Mouse (Mus musculus) adrenal gland, postnatal 25 days (tissue): ENCODE data around the gene Ntn5. TPM values are rescaled to one million over a fixed set of nuclear protein-coding genes. Genes with fewer than 3 reads are reported as not detected.
"Not testable (repeated sequence)": the region's sequence is repeated elsewhere in the genome, so short reads cannot be mapped to it uniquely, and the experiment has no call there.

Experiments
- DNase-seq: peaks from one replicate; pipeline ENCODE4 v3.0.0; 2021; ENCODE audit warnings: mixed read lengths
- long read RNA-seq: library from polyadenylated mRNA; stranded (forward); transcript quantifications from one replicate; pipeline ENCODE4 v2.0.0, GENCODE M21; 2021
- total RNA-seq: library from RNA; stranded (reverse); gene quantifications from 2 replicates; pipeline ENCODE4 v1.2.3, GENCODE M21; 2021

The Ntn5 gene
- not detected in 2 replicates for total RNA-seq
- long read RNA-seq = 0 reads

DNA sequence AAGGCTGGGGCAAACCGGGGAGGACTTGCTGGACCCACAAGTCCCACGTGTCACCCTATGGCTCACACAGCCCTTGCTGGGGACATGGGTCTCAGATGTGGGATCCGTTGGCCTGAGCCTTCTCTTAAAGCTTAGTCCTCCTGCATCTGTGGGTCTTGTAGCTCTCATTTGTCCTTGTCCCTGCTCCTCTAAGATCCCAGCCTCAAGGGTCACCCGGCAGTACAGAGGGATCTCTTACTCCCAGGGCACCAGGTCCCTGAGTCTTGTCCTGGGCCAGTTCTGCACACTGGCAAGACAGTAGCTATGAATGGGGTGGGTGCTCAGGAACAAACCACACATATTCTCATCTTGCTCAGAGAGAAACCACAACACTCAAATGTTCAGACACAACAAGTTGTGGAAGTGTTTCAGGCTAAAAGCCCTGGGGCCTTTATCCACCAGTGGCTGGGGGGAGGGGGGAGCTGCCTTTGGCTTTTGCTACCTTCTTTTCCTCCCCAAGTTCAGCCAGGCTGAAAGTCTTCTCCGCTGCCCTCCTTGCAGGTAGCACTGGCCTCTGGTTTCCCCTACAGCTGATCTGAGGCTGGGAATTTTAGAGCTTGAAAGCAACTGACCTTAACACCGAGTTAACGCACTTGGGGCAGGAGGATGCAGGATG lies at the start of gene Ntn5:
TSS of gene Ntn5 (plus strand) at position 627 of the 655 bp plus-strand sequence.
- DNase-seq = no peak

DNA sequence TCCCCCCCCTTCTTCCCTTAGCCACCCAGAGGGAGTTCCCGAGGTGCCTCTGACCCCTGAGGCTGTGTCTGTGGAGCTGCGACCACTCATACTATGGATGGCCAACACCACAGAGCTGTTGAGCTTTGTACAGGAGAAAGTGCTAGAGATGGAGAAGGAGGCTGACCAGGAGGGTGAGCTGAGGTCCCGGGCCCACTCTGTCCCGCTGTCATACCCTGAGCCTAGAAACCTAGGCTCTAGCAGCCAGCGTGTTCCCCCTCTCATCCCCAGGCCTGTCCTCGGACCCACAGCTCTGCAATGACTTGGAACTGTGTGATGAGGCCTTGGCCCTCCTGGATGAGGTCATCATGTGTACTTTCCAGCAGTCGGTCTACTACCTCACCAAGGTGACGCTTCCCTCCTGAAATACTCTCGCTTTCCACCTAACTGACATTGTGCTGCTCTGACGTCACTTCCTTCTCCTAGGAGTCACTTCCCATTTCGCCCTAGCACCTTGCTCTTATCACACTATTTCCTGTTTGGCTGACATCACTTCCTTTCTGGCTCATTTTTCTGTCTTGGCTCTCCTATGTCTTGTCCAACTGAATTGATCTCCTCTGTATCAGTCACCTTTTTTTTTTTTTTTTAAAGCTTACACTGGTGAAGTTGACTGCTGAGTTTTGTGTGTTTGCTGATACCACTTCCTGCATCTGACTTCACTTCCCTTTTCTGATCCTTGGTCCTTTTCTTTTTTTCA lies 48.7 kb upstream of the Ntn5 start:
- DNase-seq = no peak

DNA sequence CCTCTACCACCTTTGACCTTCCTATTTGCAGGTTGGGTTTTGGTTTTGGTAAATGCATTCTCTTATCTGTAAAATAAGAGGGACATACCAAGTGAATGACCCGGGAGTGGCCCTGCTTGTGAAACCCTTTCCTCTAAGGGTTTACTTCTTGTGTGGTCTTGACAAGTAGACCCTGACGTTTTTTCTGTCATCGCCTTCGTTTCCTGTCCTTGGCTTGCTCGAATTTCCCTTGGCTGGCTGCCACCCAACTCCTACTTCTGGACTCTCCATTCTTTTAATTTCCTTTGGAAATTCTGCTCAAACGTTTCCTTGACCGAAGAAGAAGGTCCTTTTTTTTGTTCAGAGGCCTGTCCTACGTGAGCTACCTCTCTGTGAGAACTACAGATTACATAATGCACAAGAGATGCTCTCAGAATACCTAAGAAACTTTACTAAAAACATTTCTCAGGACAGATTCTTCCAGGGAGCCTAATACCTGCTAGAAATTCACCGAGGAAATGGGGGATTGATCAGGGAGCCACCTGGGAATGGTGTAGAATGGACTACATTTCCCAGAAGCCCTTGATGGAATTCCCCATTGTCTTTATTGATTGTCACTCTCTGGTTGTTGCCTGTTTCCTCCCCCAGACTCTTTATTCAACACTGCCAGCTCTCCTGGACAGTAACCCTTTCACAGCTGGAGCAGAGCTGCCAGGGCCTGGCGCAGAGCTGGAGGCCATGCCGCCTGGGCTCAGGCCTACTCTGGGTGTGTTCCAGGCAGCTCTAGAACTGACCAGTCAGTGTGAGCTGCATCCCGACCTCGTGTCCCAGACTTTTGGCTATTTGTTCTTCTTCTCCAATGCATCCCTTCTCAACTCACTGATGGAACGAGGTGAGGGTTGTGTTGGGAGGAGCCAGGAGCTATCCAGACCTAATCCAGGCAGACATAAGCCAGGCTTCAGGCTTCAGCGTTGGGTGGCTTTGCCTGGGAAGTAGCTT lies 47.8 kb upstream of the Ntn5 start:
- DNase-seq = peak; percentile 69

DNA sequence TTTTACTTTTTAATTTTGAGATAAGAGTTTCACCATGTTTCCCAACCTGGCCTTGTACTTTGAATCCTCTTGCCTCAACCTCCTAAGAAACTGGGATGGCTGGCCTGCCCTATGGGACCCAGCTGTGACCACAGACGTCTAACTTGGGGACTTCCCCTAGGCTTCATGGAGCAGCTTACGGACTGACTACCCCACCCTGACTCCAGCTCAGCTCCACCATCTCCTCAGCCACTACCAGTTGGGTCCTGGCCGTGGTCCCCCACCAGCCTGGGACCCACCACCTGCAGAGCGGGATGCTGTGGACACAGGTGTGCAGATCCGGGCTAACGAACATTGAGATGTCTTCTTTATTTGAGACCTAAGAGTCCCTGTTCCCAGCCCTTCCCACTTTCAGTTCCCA lies 46.1 kb upstream of the Ntn5 start:
- DNase-seq = no peak

DNA sequence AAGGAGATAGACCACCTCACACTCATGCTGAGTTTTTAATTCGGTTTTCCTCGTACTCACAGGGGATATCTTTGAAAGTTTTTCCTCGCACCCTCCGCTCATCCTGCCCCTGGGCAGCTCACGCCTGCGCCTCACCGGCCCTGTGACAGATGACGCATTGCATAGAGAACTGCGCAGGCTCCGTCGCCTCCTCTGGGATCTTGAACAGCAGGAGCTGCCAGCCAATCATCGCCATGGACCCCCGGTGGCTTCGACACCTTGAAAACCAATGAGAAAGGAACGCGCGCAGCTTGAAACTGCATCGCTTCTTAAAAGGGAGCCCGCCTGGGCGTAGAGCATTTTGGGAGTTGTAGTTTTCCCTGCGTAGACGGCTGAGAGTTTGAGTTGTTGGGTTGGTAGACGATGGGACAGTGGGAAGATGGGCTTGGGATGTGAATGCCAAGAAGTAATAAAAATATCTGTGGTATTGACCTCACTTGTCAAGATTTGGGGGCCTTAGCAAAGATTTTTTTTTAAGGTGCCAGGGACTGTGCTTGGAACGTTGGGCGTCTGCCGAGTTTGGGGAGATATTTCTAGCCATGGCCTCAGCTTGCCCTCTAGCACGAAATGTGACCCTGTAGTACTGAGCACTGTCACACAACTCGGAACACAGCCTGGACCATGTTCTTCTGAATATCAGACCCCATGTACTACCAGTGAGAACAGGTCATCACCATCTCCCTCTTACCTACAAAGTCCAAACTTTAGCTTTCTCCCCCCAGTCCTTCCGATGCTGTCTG lies 45.0 kb upstream of the Ntn5 start:
- peak; percentile 92 for DNase-seq

DNA sequence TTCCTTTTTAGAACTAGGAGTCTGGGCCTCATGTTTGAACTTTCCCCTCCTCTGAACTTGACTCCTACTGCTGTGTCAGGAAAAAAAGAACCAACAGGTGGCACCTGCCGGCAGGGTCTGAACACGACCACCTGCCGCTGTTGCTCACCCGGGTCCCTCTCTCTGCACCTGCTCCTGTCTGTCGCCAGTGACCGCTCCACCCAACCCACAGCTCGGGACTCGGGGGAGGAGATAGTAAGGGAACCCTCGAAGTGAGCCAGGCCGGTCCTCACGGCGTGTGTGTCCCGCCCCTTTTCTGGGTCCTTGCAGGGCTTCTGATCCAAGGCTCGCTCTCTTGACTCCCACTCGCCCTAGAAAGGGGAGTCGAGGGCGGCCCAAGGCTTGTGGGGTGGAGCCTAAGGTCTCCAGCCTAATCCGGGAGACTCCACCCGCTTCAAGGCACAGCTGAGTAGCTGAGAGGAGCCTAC lies 44.2 kb upstream of the Ntn5 start, which contains the start of gene Mamstr:
TSS of gene Mamstr (plus strand) at position 417 of the 467 bp plus-strand sequence.
- no peak for DNase-seq

DNA sequence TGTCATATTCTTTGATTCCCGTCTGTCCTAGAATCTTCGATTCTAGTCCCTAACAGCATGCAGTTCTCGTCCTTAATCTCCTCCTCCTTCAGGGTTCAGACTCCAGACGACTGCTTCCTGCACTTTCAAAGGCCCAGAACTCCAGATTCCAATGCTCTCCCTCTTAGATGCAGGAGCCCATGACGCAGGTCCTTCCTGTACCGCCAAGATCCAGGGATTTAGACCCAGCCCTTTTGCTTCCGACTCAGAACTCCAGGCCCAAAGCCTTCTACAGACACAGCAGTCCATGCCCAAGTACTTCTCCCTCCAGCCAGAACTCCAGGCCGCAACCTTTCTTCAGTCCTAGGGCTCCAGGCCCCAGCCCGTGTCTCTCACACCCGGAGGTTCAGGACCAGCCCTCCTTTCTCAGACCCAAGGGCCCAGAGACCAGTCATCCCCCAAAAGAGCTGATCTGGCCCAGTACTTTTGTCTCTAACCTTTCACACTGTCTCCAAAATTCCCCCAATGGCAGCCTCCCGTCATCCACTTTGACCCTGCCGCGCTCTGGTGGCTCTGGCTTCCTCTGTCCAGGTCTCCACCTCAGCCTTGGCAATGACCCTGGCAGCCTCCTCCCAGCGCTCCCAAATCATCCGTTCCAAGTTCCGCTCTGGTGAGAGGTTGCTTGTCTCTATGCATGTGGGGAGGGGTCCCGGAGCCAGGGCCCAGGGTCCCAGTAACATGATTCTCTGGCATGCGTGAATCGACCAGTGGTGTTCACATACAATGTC lies 43.4 kb upstream of the Ntn5 start:
- DNase-seq = no peak

DNA sequence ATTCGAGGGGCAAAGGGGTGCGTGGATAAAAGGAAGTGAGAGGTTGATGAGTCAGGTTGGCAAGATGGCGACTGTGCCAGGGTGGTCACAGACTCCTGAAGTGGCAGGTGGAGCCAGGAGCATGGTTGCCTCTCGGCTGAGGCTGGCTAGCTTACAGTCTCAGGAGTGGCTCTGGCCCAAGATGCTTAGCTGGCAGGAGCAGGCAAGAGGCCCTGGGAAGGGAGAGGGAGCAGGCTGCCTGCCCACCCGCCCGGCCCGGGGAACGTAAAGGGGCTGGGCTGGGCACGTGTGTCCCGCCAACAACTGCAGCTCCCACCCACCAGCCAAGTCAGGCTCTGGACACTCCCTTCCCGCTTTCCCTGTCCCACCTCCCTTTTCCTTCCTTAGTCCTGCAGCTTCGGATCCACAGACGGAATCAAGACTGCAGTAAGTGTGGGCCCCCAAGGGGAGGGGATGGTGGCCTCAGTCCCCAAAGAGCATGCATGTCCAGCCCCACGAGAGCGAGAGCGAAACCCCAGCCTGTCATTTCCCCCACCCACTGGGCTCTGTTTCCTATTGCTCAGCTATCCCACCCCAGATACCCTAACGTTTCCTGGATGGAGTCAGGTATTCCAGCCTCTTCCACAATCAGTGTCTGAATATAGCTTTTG lies 42.3 kb upstream of the Ntn5 start:
- DNase-seq = no peak

DNA sequence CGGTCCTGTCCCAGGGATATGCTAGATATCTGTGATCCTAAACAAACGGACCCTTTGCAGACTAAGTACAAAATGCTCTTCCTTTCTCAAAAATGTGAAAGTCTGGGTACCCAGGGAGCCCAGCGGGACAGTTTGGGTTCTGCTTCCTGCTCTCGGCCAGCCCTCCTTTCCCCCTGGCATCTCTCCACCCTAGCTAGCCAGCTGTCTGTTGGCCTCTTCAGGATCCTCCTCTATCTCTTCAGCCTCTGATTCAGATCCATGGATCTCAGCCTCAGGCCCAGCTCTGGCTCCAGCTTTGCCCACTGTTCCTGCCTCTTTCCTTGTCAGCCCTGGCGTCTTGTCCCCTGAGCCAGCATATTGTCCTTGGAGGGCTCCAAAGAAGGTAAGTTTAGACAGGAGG lies 41.7 kb upstream of the Ntn5 start:
- DNase-seq = no peak

DNA sequence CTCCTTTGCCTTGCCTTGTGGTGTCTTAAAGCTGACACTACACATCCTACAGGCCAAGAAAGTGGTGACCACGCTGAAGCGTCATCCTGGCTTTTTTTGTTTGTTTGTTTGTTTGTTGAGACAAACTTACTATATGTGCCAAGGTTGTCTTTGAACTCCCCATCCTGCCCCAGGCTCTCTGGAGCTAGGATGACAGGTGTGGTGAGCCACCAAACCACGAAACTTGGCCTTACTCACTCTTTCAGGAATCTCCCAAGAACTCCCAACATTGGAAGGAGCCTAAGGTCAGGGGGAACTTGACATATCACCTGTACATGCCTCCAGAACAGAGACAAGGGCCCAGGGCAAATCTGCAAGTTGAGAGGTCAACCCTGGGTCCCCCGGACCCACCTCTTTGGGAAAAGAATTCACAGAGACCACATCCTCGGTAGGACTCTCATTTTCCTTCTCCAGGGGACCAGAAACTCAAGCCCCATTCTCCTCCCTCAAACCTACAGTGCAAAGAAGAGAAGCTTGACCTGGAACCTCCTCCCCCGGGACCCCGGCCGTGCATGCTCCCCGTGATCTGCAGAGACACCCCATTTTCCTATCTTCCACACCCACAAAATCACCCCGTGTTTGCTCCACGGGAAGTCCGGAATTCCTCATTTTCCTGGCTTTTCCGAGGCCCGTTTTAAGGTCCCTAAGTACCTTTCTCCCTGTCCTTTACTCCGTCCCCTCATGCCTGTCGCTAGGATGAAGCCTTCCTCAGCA lies 41.1 kb upstream of the Ntn5 start:
- no peak for DNase-seq

DNA sequence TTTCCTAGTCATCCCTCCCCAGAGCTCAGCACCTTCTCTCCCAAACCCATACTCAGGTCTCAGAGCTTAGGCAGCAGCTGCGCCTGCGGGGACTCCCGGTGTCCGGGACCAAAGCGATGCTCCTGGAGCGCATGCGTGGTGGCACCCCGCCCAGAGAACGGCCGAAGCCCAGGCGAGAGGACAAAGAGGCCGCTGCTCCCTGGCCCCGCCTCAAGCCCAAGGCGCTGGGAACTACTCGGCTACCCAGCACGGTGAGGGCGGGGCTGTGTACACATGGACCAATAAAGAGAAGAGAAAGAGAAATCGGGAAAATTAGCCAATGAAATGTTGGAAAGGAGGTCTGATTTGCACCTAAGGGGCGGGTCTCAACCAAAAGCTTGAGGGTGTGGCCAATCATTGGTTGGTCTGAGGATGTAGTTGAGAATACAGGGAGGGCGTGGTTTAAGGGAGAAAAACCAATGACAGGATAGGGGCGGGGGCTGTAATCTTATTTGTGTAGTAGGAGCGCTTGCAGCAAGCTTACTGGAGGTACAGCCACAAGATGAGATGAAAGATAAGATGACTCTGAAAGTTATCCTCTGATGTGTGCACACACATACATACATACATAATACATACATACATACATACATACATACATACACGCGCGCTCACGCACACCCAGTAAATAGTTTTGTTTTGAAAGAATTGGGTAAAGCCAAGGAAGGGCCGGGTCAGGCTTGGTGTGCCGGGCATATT lies 40.2 kb upstream of the Ntn5 start:
- peak; percentile 96 for DNase-seq

DNA sequence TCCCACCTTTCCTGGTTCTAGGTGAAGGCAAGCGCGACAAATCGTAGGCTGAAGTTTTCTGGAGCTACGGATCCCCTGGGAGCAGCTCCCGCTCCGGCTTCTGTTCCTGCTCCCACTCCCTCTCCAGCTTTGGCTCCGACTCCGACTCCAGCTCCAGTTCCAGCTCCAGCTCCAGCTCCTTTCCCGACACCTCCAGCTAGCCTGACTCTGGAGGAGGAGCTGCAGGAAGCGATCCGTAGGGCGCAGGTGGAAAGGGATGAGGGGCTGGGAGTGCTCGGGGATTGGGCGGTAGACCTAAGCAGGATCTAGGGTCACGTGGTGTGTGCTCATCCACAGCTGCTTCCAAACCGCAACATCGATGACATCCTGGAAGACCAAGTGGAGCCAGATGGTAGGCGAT lies 39.6 kb upstream of the Ntn5 start:
- no peak for DNase-seq

DNA sequence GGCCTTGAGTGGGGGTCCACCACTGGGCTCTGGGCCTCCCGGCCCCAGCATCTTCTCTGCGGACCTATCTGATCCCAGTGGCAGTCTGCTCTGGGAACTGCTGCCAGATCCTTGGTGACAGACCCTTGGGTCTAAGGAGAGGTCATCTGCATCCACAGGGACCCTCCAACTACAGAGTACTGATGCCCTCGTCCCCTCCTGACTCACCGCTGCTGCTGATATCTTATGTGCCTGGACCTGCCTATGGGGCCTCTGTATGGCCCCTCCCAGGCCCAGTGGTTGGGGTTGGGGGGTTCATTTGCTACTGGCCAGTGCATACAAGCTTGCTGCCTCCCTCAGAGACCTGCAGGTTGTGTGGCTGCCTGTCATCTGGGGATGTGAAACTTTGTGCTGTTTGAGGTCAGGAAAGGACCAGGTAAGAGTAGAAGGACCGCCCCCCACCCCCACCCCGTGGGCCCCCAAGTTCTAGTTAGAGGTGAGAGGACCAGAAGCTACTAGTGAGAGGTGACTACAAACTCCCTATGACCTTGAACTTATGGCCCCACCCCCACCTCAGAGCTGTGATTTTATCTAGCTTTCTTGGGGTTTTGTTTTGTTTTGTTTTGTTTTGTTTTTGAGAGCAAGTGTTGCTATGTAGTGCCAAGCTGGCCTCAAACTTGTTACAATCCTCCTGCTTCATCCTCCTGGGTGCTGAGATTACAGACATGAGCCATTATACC lies 38.8 kb upstream of the Ntn5 start:
- no peak for DNase-seq

DNA sequence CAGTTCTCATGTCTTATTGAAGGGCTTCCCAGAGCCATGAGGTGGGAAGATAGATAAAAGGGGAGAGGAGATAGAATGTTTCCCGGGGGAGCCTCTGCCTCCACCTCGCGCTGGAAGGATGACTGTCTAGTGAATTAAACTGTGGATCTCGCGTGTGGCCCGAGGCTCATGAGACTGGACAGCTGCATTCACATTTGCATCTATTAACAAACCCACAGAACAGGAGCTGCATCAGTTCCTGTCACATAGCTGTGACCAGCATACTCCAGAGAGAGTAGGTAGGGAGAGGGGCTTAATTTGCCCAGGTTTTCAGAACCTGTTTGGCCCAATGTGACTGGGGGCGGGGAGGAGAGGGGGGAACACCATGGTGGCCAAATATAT lies 38.2 kb upstream of the Ntn5 start:
- DNase-seq = no peak

DNA sequence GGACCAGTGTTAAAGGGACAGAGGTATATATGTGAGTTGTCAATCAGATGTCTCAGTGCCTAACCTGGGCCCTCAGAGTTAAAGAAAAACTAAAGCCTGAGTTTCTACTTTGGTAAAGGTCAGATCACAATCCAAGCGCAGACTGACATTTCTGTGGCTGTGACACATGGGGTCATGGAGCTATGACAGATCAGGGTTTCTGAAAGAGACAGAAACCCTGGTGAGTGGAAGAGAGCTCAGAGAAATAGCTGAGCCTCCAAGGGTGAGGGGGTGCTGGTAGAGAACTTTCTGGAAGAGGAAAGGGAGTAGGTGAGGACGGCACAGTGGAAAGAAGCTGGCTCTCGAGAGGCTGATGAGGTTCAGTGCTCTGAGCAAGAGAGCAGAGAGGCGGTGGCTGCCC lies 37.2 kb upstream of the Ntn5 start:
- DNase-seq = no peak

DNA sequence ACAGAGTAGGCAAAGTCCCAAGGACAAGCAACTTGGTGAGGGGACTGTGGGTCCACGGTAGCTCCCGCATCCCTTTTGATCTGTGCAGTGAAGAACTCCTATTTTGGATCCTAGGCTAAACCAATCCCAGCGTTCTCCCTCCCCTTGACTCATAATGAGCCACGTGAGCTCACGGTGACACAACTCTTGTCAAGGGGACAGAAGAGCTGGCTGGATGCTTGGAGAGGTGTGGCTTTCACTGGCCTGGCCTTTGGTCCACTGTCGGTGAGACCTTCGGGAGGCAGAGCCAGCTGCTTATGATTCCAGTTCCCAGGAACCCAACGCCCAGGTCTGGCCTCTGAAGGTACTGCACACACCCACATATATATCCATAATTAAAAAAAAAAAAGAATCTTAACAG lies 34.5 kb upstream of the Ntn5 start:
- peak; percentile 51 for DNase-seq

DNA sequence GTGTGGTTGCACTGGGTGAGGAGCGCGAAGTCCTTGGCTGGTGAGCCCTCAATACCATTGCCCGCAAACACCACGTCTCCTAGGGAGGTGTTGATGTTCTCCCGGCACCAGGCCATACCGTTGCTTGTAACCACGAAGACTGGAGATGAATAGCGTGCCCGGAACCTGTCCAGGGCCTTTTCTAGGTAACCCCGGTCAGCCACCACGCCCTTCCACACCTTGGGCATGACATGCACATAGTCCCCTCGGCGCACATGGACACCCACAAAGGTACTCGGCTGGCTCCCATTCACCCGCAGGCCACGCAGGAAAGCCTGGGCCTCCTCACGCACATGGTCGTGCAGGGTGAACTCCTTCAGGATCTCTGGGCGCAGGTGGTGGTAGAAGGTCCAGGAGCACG lies 33.3 kb upstream of the Ntn5 start:
- DNase-seq = not testable (repeated sequence)

DNA sequence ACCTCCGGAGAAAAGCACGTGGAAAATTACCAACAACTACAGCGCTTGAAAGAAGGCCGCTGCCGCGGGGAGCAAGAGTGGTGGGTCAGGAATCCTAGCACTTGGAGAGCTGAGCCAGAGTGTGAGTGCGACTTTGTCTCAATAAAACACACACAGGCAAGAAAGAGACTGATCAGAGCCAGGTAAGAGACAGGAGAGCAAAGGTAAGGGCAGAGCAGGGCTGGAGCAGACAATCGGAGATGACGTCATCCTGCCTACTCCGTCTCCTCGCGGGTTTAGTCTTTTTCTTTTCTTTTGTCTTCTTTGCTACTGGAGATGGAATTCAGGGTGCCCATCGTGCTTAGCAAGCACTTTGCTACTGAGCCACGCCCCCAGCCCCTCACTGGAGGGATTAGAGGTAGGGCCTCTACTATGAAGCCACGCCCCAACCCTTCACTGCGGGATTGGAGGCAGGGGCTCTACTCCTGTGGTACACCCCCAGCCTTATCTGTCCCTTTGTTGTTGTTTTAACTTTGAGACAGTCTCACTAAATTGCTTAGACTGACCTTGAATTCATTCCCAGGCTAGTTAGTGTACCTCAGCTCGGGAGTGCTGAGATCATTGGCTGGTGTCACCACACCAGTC lies 29.3 kb upstream of the Ntn5 start:
- DNase-seq = no peak
